ENCODE assay signal across 8 mouse cellular contexts in the genomic region with DNA sequence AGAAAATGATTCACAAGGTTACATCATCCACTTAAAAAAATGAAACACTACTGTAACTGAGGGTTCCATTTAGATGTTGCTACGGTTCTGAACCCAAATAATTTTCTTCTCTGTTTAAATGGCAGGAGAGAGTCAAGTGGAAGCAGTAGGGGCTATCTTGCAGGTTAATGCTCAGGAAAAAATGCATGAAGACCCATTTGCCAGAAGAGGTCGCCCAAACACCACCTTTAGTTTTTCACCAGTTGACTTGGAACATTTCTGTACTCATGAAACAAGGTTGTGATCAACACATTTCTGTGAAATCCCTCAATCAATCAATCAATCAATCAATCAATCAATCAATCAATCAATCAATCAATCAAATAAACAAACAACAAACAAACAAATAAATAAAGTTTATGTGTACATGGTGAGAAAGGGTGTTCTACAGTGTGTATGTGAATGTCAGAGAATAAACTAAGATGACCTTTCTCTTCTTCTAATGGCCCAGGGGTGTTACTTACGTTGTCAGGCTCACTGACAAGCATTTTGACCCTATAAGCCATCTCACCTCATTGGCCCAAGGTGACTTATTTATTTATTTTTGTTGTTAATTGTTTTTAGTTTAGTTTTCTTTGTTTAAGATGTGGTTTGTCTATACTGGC.
DNase-seq lines count a peak whose midpoint lies in the region; ATAC-seq and TF ChIP-seq lines count a peak whose summit lies in the region.

No protein-coding gene starts in this region.

- no peak overlapping the region for H3K9ac ChIP-seq in kidney, postnatal 0 days (ENCODE audit: low read depth, low read length)
- no peak overlapping the region for H3K9ac ChIP-seq in forebrain, embryonic 14.5 days (ENCODE audit: low read length)

- no peak overlapping the region for H3K27ac ChIP-seq in kidney, postnatal 0 days
- no peak overlapping the region for H3K27ac ChIP-seq in forebrain, embryonic 14.5 days (ENCODE audit: low read depth, low read length)

- H3K4me3 ChIP-seq in kidney, postnatal 0 days (replicated peaks; ENCODE audit: low read depth, low read length): no peak overlapping the region
- no peak overlapping the region for H3K4me3 ChIP-seq in forebrain, embryonic 14.5 days (ENCODE audit: low read depth, low read length)

- WGBS in kidney, postnatal 0 days: 17% methylated on average over 3 of the region's 3 CpGs
- 25% methylated on average over 3 of the region's 3 CpGs for WGBS in forebrain, embryonic 14.5 days

- peak; percentile 81 for TF ChIP-seq CTCF in kidney, postnatal 0 days (IDR thresholded peaks at IDR 0.05; ENCODE audit: low read depth)
- peak; percentile 62 for TF ChIP-seq CTCF in Patski (IDR thresholded peaks at IDR 0.05)

- DNase-seq in kidney, postnatal 0 days (ENCODE audit: low spot score): peak; percentile 77
- no peak for DNase-seq in kidney, adult 8-10 months
- peak; percentile 49 to 50 for DNase-seq in B cell, adult 2 months
- DNase-seq in Patski (ENCODE audit: low read depth, low spot score): no peak
- peak; percentile 86 for DNase-seq in forebrain, embryonic 14.5 days (ENCODE audit: low spot score)
- DNase-seq in lung, postnatal 14 days: peak; percentile 23
- DNase-seq in gastrocnemius, postnatal 36 days: no peak

- H3K9me3 ChIP-seq in kidney, postnatal 0 days (replicated peaks; ENCODE audit: low read length): no peaks in the 10 kb centered on the region
- no peaks in the 10 kb centered on the region for H3K9me3 ChIP-seq in forebrain, embryonic 14.5 days (replicated peaks; ENCODE audit: control insufficient read depth, low read length)

- H3K36me3 ChIP-seq in kidney, postnatal 0 days (ENCODE audit: insufficient read depth, low read length): no peaks in the 10 kb centered on the region
- H3K36me3 ChIP-seq in forebrain, embryonic 14.5 days (ENCODE audit: control insufficient read depth, insufficient read depth, low read length): no peaks in the 10 kb centered on the region

- POLR2A ChIA-PET in Patski (lab: Charles Lee): interaction anchor here (0.6 kb wide), 1 partner anchor 113 kb away, joined by 3 read pairs; no protein-coding TSS in a partner anchor

- CTCF ChIA-PET in Patski (lab: Charles Lee): no interaction called here

- intact Hi-C loops in gastrocnemius, postnatal 36 days (cut with DNase I): loop anchor here (5.0 kb wide), 1 partner anchor 151 kb away; no protein-coding TSS in a partner anchor

- no peaks in the 10 kb centered on the region for H3K27me3 ChIP-seq in kidney, postnatal 0 days (ENCODE audit: insufficient read depth, low read length)
- peaks cover 14% of the 10 kb centered on the region for H3K27me3 ChIP-seq in Patski
- H3K27me3 ChIP-seq in forebrain, embryonic 14.5 days (replicated peaks; ENCODE audit: control insufficient read depth, insufficient read depth, low read length): no peaks in the 10 kb centered on the region

- ATAC-seq in kidney, postnatal 0 days (replicated peaks; ENCODE audit: low FRiP score, low read depth): no peak
- no peak for ATAC-seq in Patski
- peak; percentile 60 for ATAC-seq in forebrain, embryonic 14.5 days
- no peak for ATAC-seq in monocyte, adult 5-6 weeks (replicated peaks; ENCODE audit: insufficient number of reproducible peaks, low FRiP score, low TSS enrichment, poor library complexity, severe bottlenecking)

- in situ Hi-C loops in Patski (cut with MboI; ENCODE audit: low pct_unique_long_range_greater_than_20kb): no loop called here

- no peaks in the 10 kb centered on the region for H3K4me1 ChIP-seq in kidney, postnatal 0 days (replicated peaks; ENCODE audit: insufficient read depth, low read length)
- H3K4me1 ChIP-seq in forebrain, embryonic 14.5 days (ENCODE audit: control insufficient read depth, insufficient read depth, low read length): no peaks in the 10 kb centered on the region

- H3K4me2 ChIP-seq in kidney, postnatal 0 days (ENCODE audit: low read length): no peak overlapping the region
- no peak overlapping the region for H3K4me2 ChIP-seq in forebrain, embryonic 14.5 days (ENCODE audit: low read length)

Comparison
In these comparisons a context has a peak if more than half of its experiments do, and no peak if none do; other contexts are left out.
1. DNase-seq: peak in kidney, postnatal 0 days (single experiment), B cell, adult 2 months (2 of 2), forebrain, embryonic 14.5 days (single experiment) and lung, postnatal 14 days (single experiment); none in kidney, adult 8-10 months (0 of 2), Patski (single experiment) and gastrocnemius, postnatal 36 days (0 of 2).